Mouse (Mus musculus) forebrain, embryonic 10.5 days (tissue): ENCODE measurements around the gene Gga2. TPM values are rescaled to one million over a fixed set of nuclear protein-coding genes. Genes with fewer than 3 reads are reported as not detected.

Experiments
- DNase-seq: peaks from one replicate; pipeline ENCODE4 v3.0.0-alpha.2; 2017; ENCODE audit warnings: low spot score; ENCODE audit errors: extremely low spot score
- H3K27ac ChIP-seq: fragments of 300-500 bp; sonication (generic); 2 replicates; pipeline ENCODE4 v1.5.1; 2016; ENCODE audit warnings: mild to moderate bottlenecking
- H3K27me3 ChIP-seq: fragments of 300-500 bp; sonication (generic); 2 replicates; pipeline ENCODE4 v1.6.1; 2016; ENCODE audit warnings: mild to moderate bottlenecking; ENCODE audit not compliant: poor library complexity, severe bottlenecking
- H3K36me3 ChIP-seq: fragments of 300-500 bp; sonication (generic); replicated peaks from 2 replicates; pipeline ENCODE4 v1.6.1; 2016; ENCODE audit warnings: mild to moderate bottlenecking, moderate library complexity
- H3K4me1 ChIP-seq: fragments of 300-500 bp; sonication (generic); 2 replicates; pipeline ENCODE4 v1.6.1; 2016
- H3K4me3 ChIP-seq: fragments of 300-500 bp; sonication (generic); 2 replicates; pipeline ENCODE4 v1.5.1; 2016; ENCODE audit warnings: mild to moderate bottlenecking, moderate library complexity
- H3K9me3 ChIP-seq: fragments of 300-500 bp; sonication (generic); 2 replicates; pipeline ENCODE4 v1.6.1; 2016; ENCODE audit warnings: mild to moderate bottlenecking, moderate library complexity
- WGBS: fragments of 180-500 bp; shearing (Covaris S2); methylation state at CpG from one replicate; pipeline ENCODE4 v1.1.7; 2016; 5-methylcytosine and 5-hydroxymethylcytosine counted together
- polyA plus RNA-seq: library from polyadenylated mRNA; unstranded; fragments of >200 nt; fragmentation: Nextera tagmentation; extraction: Ambion mirVana; gene quantifications from 2 replicates; pipeline ENCODE4 v1.2.1, GENCODE M21; 2016

The Gga2 gene
- polyA plus RNA-seq, result 93.2 and 98.7 TPM in 2 replicates

DNA sequence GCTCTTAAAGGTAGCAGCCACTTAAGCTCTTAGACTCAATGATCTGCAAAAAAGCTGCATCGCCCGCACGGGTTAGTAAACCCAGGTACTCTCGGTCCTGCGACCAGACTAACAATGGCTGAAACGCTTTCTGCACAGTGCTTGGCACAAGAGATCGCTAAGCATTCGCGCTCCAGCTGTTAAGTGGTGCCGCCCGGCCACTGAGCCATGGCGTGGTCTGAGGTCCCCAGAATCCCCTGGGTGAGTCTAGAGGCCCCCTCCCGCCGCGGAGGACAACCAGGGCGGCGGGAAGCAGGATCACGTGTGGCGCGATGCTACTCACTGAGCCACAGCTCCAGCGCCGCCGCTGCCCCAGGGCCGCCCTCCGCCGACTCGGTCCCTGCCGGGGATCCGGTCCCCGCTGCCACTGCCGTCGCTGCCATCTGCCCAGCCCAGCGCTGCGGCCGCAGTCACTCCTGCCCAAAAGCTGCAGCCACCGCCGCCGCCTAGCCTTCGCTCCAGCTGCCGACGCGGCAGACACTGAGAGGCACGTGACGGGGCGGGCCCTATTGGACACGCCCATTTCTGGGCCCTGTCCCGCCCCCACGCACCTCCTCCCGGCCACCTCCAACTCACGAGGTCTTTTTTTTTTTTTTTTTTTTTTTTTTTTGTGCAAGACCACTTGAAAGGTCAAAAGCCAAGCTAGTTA lies at the start of gene Gga2:
Gga2 (minus strand) TSS at position 556 of the 688 bp plus-strand sequence.
- H3K4me1 ChIP-seq, result peaks cover 37% of the 10 kb centered on the region
- no peaks in the 10 kb centered on the region for H3K9me3 ChIP-seq
- no peaks in the 10 kb centered on the region for H3K27me3 ChIP-seq
- H3K27ac ChIP-seq, result peak within 1 kb of the TSS; percentile 93
- peak; percentile 88 for DNase-seq
- peaks cover 19% of the 10 kb centered on the region for H3K36me3 ChIP-seq
- H3K4me3 ChIP-seq, result peak within 1 kb of the TSS; percentile 65
- under 1% methylated on average over 50 of the region's 50 CpGs for whole genome bisulfite sequencing

DNA sequence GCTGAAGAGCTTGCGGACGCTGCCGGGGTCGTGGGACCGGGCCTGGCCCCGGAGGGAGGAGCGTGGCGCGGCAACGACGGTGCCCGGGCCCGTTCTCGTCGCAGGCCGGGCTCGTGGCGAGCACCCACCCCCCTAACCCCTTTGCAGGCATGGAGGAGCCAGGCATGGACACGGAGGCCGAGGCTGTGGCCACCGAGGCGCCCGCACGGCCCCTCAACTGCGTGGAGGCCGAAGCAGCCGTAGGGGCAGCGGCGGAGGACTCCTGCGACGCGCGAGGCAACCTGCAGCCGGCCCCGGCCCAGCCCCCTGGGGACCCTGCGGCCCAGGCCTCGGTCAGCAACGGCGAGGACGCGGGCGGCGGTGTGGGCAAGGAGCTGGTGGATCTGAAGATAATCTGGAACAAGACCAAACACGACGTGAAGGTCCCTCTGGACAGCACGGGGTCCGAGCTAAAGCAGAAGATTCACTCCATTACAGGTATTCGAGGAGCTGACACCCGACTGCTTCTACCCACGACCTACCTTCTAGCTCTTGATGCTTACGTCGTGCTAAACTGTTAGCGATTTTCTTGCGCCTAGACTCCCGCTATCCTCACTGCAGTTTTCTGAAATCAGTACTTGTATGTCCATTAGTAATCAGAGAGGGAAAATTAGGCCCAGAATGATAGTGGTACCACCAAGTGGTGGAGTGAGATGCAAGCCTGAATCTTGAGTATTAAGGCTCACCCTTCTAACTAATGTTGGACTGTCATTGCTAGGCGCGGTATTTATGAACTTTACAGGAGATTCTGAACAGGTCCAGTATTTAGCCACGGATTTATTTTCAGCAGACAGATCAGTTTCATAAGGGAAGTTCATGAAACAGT lies 46.7 kb upstream of the Gga2 start:
- H3K4me3 ChIP-seq, result peak overlapping the region; percentile 99
- H3K36me3 ChIP-seq, result peaks cover 45% of the 10 kb centered on the region
- DNase-seq, result no peak
- H3K27me3 ChIP-seq, result no peaks in the 10 kb centered on the region
- peak overlapping the region; percentile 95 for H3K27ac ChIP-seq
- no peaks in the 10 kb centered on the region for H3K9me3 ChIP-seq
- peaks cover 32% of the 10 kb centered on the region for H3K4me1 ChIP-seq
- 1% methylated on average over 56 of the region's 58 CpGs for WGBS

DNA sequence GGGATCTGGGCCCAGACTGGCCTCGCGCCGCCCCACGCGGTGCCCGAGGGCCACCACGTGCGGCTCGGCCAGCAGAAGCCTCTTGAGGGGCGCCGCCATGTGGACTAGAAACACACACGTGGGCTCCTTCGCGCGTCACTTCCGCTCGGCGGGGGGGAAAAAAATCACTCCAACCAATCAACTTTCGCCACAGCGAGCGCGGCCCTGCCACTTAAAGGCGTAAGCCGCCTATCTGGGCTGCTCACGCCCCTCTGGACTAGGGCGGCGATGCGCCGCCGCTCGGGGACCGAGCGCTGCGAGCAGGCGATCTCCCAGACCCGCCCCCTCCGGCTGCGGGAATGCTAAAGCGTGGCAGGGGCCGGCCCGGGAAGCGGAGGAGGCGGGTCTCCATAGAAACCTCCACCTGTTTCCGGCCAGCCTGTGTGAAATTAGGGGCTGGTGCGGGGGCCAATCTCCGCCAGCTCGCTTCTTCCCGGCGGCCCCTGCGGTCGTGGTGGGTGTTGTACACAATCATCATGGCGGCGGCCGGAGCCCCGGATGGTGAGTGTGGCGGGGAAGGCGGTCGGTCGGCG lies 46.0 kb upstream of the Gga2 start, which contains the start of the genes Ubfd1 and Ears2:
Ubfd1 (plus strand) TSS at position 231 of the 572 bp plus-strand sequence.
Ears2 (minus strand) TSS at position 319 of the 572 bp plus-strand sequence.
- Histone ChIP-seq H3K9me3 (no peaks in the 10 kb centered on the region), H3K4me3 (peak within 1 kb of the TSS; percentile 99), H3K27ac (peak within 1 kb of the TSS; percentile 95), H3K27me3 (no peaks in the 10 kb centered on the region), H3K36me3 (peaks cover 45% of the 10 kb centered on the region), H3K4me1 (peaks cover 32% of the 10 kb centered on the region)
- under 1% methylated on average over 60 of the region's 60 CpGs for WGBS
- DNase-seq, result peak; percentile 96

DNA sequence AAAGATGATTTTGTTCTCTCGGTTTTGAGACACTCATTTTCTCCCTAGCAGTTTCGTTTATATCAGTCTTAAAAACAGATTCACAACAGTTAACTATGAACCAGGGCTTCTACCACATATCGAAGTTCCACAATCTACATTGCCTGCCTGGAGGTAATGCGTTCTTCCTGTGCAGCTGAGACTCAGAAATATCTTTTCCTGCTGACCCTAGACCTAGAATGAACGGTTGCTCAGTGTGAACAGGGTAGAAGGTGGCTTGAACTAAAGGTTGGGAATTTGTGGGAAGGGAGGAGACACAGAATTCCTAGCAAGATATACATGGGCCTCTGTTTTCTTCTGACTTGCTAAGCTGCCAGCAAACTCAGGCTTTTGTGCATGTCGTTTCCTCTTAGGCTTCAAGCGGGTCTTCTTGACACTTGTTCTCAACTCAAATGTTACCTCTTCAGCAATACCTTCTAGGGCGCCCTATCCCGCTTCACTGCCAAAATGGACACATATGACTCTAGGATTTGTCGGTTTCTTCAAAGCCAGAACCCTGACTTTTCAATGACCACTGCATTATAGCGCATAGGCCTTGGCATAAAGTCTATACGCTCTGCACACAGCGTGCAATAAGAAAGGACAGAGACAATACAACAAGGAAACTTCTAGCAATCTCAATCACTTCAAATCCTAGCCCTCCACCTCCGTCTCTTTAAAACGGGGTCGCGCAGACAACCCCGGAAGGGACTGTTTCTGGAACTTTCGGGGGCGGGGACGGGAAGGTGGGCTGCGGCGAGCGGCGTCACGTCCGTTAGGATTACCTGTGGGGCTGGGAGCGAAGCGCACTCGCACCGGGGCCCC lies 45.3 kb upstream of the Gga2 start:
- DNase-seq, result no peak
- Histone ChIP-seq H3K4me3 (peak overlapping the region; percentile 99), H3K36me3 (peaks cover 45% of the 10 kb centered on the region), H3K27me3 (no peaks in the 10 kb centered on the region), H3K9me3 (no peaks in the 10 kb centered on the region), H3K4me1 (peaks cover 32% of the 10 kb centered on the region), H3K27ac (peak overlapping the region; percentile 95)
- 22% methylated on average over 31 of the region's 31 CpGs for WGBS

DNA sequence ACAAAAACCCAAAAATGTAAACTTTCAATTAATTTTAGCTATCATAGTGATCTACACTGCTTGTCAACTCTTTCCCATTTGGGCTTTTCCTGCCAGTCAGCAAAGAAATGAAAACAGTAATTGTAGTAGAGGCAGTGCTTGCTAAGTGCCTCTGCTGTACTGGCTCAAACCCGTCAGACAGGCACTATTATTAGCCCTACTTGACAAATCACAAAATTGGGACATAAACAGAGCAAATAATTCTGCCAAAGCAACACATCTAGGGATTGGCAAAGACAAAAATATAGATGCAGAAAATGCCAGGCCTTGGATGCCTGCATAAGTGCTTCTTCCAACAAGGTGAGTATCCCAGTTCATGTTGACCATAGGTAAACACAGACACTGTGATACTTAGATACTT lies 44.6 kb upstream of the Gga2 start:
- Histone ChIP-seq H3K4me3 (peak overlapping the region; percentile 99), H3K36me3 (peaks cover 45% of the 10 kb centered on the region), H3K4me1 (peaks cover 32% of the 10 kb centered on the region), H3K9me3 (no peaks in the 10 kb centered on the region), H3K27me3 (no peaks in the 10 kb centered on the region), H3K27ac (peak overlapping the region; percentile 95; the same call in 1 of the 2 replicates)
- WGBS, result 84% methylated on average over 1 of the region's 1 CpGs
- DNase-seq, result no peak

DNA sequence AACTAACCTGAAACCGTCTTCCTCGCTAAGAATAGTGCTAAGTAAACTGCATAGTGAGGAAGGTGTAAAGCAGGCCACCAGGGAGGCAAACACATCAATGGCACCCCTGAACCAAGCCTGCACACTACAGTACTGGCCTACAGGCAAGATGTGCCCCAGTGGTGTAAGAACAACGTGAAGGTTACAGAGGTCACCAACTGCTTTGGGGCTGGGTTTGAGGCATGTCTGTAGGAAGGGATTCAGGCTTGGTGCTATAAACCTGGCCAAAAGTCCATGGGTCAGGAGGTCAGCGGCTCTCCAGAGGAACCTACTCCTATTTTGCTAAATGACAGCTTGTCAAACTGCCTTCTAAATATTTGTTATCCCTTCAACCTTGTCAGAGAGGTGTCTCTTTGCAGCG lies 35.6 kb upstream of the Gga2 start:
- Histone ChIP-seq H3K9me3 (no peaks in the 10 kb centered on the region), H3K4me1 (no peaks in the 10 kb centered on the region), H3K36me3 (peaks cover 90% of the 10 kb centered on the region), H3K27ac (no peak overlapping the region), H3K27me3 (no peaks in the 10 kb centered on the region), H3K4me3 (no peak overlapping the region)
- DNase-seq, result no peak
- 92% methylated on average over 5 of the region's 5 CpGs for WGBS

DNA sequence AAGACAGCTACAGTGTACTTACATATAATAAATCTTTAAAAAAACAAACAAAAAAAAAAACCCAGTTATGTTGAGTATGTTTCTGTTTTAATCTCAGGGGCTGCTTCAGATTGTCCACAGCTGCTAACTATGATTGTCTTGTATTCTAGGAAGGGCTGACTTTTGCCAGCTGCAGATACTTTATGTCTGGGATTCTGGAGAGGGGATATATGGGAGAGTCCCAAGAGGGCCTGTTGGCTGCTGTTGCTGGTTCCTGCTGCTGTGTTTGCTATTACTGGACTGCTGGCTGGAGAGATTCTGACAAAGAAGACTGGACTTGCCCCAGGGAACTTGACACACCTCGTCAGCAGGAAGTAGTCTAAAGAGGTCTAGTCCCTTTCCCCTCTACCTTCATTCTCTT lies 29.8 kb upstream of the Gga2 start:
- Histone ChIP-seq H3K9me3 (no peaks in the 10 kb centered on the region), H3K4me3 (no peak overlapping the region), H3K27ac (no peak overlapping the region), H3K27me3 (no peaks in the 10 kb centered on the region), H3K4me1 (no peaks in the 10 kb centered on the region), H3K36me3 (peaks cover 85% of the 10 kb centered on the region)
- 68% methylated on average over 1 of the region's 1 CpGs for WGBS
- DNase-seq, result no peak

DNA sequence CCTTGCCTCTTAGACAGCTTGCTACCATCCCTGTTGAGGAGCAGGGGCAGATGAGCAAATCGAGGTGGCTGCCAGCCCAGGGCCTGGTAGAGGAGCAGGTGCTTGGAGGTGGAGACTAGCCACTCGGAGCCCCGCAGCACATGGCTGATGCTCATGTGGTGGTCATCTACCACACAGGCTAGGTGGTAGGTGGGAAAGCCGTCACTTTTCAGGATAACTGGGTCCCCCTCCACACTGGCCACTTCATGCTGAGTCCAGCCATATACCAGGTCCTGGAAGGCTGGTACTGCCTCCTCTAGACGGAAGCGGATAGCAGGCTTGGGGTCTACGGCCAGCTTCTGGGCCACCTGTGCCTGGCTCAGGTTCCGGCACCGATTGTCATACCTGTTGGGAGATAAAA lies 27.2 kb upstream of the Gga2 start:
- H3K27ac ChIP-seq, result no peak overlapping the region
- 92% methylated on average over 9 of the region's 9 CpGs for WGBS
- peaks cover 74% of the 10 kb centered on the region for H3K36me3 ChIP-seq

DNA sequence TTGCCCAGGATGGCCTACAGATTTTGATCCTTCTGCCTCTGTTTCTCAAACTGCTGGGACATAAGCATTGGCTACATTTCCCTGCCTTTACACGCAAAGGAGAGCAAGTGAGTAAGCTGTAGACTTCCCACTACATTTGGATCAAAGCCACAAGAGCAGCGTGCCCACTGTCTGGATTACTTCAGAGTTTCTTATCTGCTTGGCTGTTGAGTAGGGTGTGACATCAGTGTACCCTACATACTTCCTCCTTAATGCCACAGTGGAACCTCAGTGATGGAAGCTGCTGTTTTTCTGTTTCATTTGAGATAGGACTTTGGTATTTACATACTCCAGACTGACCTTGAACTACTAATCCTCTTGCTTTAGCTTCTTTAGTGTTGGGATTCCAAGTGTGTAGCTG lies 25.8 kb upstream of the Gga2 start:
- Histone ChIP-seq H3K36me3 (peaks cover 80% of the 10 kb centered on the region), H3K27me3 (no peaks in the 10 kb centered on the region), H3K4me1 (no peaks in the 10 kb centered on the region), H3K9me3 (no peaks in the 10 kb centered on the region), H3K4me3 (no peak overlapping the region), H3K27ac (no peak overlapping the region)
- DNase-seq, result no peak
- WGBS, result 92% methylated on average over 2 of the region's 2 CpGs

More for the DNA sequence above, 27.2 kb upstream of the Gga2 start:
- Histone ChIP-seq H3K27me3 (no peaks in the 10 kb centered on the region), H3K4me3 (no peak overlapping the region), H3K9me3 (no peaks in the 10 kb centered on the region), H3K4me1 (no peaks in the 10 kb centered on the region)
- no peak for DNase-seq

DNA sequence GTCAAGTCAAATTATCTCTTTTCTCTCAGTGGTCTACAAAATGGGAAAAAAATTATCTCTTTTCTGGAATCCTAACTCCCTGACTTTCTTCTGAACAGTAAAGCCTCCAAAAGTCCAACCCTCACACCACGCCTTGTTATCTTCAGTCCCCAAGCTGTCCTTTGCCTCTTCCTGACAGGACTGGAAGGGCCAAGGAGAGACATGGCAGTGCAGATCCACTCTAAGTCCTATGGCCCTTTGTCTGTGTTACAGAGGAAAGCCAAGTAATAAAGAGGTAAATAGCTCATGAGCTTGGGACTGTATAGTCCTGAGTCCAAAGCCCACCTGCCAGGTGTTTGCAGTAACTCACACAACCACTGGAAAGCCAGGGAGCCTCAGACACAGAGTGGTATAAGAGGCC lies 24.7 kb upstream of the Gga2 start:
- no peaks in the 10 kb centered on the region for H3K9me3 ChIP-seq
- H3K4me3 ChIP-seq, result no peak overlapping the region
- no peaks in the 10 kb centered on the region for H3K27me3 ChIP-seq
- WGBS, result 84% methylated on average over 1 of the region's 1 CpGs
- DNase-seq, result no peak
- no peak overlapping the region for H3K27ac ChIP-seq
- H3K4me1 ChIP-seq, result no peaks in the 10 kb centered on the region
- peaks cover 81% of the 10 kb centered on the region for H3K36me3 ChIP-seq

DNA sequence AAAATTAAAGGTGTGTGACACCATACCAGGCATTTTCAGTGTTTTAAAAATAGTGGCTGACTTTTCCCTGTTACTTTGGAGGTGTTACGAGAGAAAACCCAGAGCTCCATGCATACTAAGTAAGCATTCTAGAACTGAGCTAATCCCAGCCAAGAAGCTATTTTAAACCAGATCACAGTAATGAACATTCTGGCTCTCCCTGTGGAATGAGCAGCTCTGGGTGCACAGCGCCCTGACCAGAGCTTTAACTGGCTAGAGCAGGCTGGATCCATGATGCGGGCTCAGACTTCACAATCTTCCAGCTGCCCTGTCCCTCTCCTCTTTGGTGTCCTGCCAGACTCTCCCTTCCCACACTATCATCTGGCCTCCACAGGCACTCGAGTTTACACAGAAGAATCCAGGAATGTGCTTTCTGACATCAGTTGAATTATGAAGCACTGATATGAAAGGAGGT lies 24.2 kb upstream of the Gga2 start:
- Histone ChIP-seq H3K36me3 (peaks cover 81% of the 10 kb centered on the region), H3K27me3 (no peaks in the 10 kb centered on the region), H3K4me1 (no peaks in the 10 kb centered on the region), H3K27ac (no peak overlapping the region), H3K9me3 (no peaks in the 10 kb centered on the region), H3K4me3 (no peak overlapping the region)
- no peak for DNase-seq
- WGBS, result 92% methylated on average over 4 of the region's 4 CpGs

DNA sequence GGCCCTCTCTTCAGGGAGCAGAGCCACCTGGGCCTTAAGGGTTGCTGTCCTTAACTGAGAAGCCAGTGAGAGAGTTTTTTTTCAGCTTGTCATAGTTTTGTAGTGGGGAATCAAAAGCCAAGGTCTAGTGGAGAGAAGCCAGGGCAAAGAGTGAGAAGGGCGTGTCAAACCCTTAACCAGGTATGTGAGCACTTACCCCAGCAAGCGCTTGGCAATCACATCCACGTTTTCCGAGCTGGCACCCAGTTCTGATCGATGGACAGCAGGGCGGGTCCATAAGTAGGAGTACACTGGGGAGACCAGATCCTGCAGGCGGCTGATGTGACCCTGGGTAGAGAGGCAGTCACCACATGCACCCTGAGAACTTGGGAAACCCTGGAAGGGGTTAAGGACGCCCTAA lies 23.1 kb upstream of the Gga2 start:
- WGBS, result 87% methylated on average over 8 of the region's 8 CpGs
- Histone ChIP-seq H3K9me3 (no peaks in the 10 kb centered on the region), H3K27ac (no peak overlapping the region), H3K36me3 (peaks cover 86% of the 10 kb centered on the region), H3K27me3 (no peaks in the 10 kb centered on the region), H3K4me3 (no peak overlapping the region), H3K4me1 (no peaks in the 10 kb centered on the region)
- DNase-seq, result no peak
